Mouse (Mus musculus) midbrain, embryonic 10.5 days (tissue): ENCODE results near the gene Phgr1. TPM values are rescaled to one million over a fixed set of nuclear protein-coding genes. Genes with fewer than 3 reads are reported as not detected.

ENCODE experiments used
- DNase-seq: peaks from one replicate; pipeline ENCODE4 v3.0.0-alpha.2; 2017; ENCODE audit warnings: low spot score
- H3K27ac ChIP-seq: fragments of 300-500 bp; sonication (generic); replicated peaks from 2 replicates; pipeline ENCODE4 v1.5.1; 2016; ENCODE audit warnings: mild to moderate bottlenecking
- H3K27me3 ChIP-seq: fragments of 300-500 bp; sonication (generic); 2 replicates; pipeline ENCODE4 v1.6.1; 2016; ENCODE audit warnings: low read depth, mild to moderate bottlenecking; ENCODE audit not compliant: poor library complexity, severe bottlenecking
- H3K36me3 ChIP-seq: fragments of 300-500 bp; sonication (generic); 2 replicates; pipeline ENCODE4 v1.6.1; 2016; ENCODE audit warnings: mild to moderate bottlenecking, moderate library complexity
- H3K4me1 ChIP-seq: fragments of 300-500 bp; sonication (generic); 2 replicates; pipeline ENCODE4 v1.6.1; 2016
- H3K4me3 ChIP-seq: fragments of 300-500 bp; sonication (generic); 2 replicates; pipeline ENCODE4 v1.5.1; 2016; ENCODE audit warnings: mild to moderate bottlenecking, moderate library complexity
- H3K9me3 ChIP-seq: fragments of 300-500 bp; sonication (generic); replicated peaks from 2 replicates; pipeline ENCODE4 v1.6.1; 2016; ENCODE audit warnings: mild to moderate bottlenecking
- WGBS: fragments of 180-500 bp; shearing (Covaris S2); methylation state at CpG from one replicate; pipeline ENCODE4 v1.1.7; 2016; 5-methylcytosine and 5-hydroxymethylcytosine counted together
- polyA plus RNA-seq: library from polyadenylated mRNA; unstranded; fragments of >200 nt; fragmentation: Nextera tagmentation; extraction: Ambion mirVana; gene quantifications from 2 replicates; pipeline ENCODE4 v1.2.1, GENCODE M21; 2016

Phgr1 gene
- not detected in 2 replicates for polyA plus RNA-seq

DNA sequence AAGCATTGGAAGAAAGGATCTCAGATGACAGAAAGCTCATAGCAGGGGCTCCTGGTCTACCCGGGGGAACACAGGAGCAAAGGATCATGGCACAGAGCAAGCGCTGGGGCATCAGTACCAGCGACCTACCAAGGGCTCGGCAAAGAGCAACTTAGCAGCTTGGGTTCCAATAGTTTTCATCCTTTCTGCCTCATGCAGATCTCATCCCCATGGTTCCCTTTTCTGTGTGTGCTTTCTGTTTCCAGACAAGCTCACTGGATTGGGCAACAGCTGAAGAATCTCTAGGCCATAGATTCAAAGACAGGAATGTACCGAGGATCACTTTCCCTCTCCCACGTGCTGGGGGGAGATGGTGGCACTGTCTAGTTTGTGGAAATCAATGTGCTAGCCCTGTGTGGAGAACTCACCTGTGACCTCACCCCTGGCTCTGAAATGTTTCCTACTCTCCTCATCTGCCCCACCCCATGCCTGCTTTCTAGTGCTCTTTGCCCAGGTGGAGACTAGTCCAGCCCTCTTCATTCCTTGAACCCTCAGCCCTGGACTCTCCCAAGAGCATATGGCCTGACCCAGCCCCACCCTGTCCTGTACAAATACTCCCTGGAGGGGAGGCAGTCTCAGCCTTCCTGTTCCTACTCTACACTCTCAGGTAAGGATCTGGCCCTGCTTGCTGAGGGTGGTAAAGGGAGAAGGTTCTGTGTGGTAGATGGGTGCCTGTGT, at the start of gene Phgr1:
Phgr1 (plus strand) TSS at position 612 of the 717 bp plus-strand sequence.
- Histone ChIP-seq H3K27ac (no peak within 1 kb of the TSS), H3K4me3 (no peak within 1 kb of the TSS), H3K4me1 (no peaks in the 10 kb centered on the region), H3K9me3 (no peaks in the 10 kb centered on the region), H3K27me3 (no peaks in the 10 kb centered on the region; the same call in 1 of the 2 replicates), H3K36me3 (no peaks in the 10 kb centered on the region)
- DNase-seq, result no peak
- 85% methylated on average over 6 of the region's 6 CpGs for WGBS

DNA sequence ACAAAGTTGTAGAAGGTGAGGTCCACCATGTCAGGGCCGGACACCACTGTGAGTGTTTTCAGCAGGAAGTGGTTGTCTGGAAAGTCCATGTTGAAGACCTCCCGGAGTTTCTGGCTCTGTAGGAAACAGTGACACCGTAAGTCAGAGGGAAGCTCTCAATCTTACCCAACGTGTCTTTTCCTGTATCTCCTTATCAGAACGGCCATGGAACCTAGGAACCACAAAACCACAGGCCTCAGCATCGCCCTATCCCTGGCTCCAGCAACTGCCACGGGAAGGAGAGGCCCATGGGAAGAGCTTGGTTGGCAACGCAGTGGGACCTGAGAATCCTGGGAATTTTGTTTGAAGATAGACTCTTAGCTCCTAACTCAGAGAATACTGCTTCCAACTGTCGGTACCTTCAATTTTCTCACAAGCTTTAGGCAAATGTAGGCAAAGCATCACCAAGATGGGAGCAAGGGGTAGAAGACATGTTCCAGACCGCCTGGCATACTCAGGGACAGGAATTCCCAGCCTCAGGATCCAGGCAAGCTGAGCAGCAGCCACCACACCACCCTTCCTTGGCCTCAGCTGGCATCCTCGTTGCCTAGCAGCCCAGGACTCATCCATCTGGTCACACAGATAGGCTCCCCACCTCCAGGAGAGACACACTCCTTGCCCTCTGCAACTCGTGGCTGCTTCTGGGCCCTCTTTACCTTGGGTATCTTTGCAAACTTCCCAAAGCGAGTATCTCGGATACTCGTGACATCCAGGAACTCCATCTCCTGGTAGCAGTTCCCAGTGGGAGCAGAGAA, 48.7 kb upstream of the Phgr1 start:
- Histone ChIP-seq H3K27ac (no peak overlapping the region), H3K36me3 (no peaks in the 10 kb centered on the region), H3K4me1 (peaks cover 11% of the 10 kb centered on the region), H3K4me3 (no peak overlapping the region), H3K27me3 (peaks cover 49% of the 10 kb centered on the region), H3K9me3 (no peaks in the 10 kb centered on the region)
- DNase-seq, result no peak
- 85% methylated on average over 15 of the region's 15 CpGs for WGBS

DNA sequence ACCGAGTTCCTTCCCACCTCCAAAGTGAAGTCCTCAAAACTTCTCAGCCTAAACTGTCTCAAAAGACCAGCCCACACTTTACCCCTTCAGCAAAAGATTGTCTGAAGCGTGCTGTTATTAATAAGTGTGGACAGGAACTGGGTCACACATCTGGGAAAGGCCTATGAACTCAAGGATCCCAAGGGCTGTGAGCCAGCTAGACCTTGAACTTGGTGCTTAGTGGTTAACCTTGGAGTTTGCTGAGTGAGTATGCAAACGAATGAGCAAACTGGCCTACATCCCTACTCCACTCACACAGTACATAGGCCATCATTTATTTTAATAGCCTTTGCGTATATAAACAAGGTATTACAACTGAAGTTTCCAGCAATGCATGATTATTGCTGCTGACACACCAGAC, 47.1 kb upstream of the Phgr1 start:
- no peak overlapping the region for H3K4me3 ChIP-seq
- H3K27me3 ChIP-seq, result peaks cover 56% of the 10 kb centered on the region
- 92% methylated on average over 4 of the region's 4 CpGs for WGBS
- H3K27ac ChIP-seq, result no peak overlapping the region
- no peaks in the 10 kb centered on the region for H3K36me3 ChIP-seq
- peaks cover 12% of the 10 kb centered on the region for H3K4me1 ChIP-seq
- no peaks in the 10 kb centered on the region for H3K9me3 ChIP-seq
- DNase-seq, result no peak

DNA sequence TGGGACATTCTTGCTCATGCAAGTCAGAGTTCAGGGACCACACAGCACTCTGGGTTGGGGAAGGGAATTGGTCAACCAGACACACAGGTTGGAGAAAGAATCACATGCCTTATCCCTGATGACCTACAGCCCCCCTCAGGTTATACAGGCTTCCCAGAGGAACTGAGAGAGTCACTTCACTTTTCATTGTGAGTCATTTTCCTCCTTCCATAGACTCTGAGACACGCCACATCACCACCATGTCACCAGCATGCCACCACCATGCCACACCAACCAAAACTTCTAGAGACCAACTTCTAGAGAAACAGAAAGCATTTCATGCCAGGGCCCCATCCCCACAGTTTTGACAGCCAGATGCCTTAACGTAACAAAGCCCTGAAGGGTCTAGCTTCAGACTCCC, 45.7 kb upstream of the Phgr1 start:
- Histone ChIP-seq H3K9me3 (no peaks in the 10 kb centered on the region), H3K4me1 (peaks cover 15% of the 10 kb centered on the region), H3K4me3 (no peak overlapping the region), H3K27me3 (peaks cover 67% of the 10 kb centered on the region), H3K36me3 (no peaks in the 10 kb centered on the region), H3K27ac (no peak overlapping the region)
- DNase-seq, result no peak
- 81% methylated on average over 2 of the region's 2 CpGs for WGBS

GRCm38 (mm10) chr2:118727911-118728310, 44.7 kb upstream of the Phgr1 start:
- Histone ChIP-seq H3K27me3 (peaks cover 68% of the 10 kb centered on the region), H3K9me3 (no peaks in the 10 kb centered on the region), H3K4me3 (no peak overlapping the region), H3K27ac (no peak overlapping the region), H3K36me3 (no peaks in the 10 kb centered on the region), H3K4me1 (peaks cover 13% of the 10 kb centered on the region)
- no peak for DNase-seq
- 25% methylated on average over 9 of the region's 9 CpGs for WGBS

GRCm38 (mm10) chr2:118728337-118728736, 44.2 kb upstream of the Phgr1 start, which contains the start of gene Plcb2:
Plcb2 (minus strand) TSS chr2:118728438.
- Histone ChIP-seq H3K36me3 (no peaks in the 10 kb centered on the region), H3K27ac (no peak within 1 kb of the TSS), H3K4me1 (peaks cover 12% of the 10 kb centered on the region), H3K9me3 (no peaks in the 10 kb centered on the region), H3K27me3 (peaks cover 66% of the 10 kb centered on the region), H3K4me3 (no peak within 1 kb of the TSS)
- no peak for DNase-seq
- 17% methylated on average over 6 of the region's 7 CpGs for WGBS

GRCm38 (mm10) chr2:118729194-118729593, 43.4 kb upstream of the Phgr1 start:
- no peak for DNase-seq
- H3K4me1 ChIP-seq, result peaks cover 12% of the 10 kb centered on the region
- no peak overlapping the region for H3K4me3 ChIP-seq
- no peak overlapping the region for H3K27ac ChIP-seq
- WGBS, result 45% methylated on average over 4 of the region's 4 CpGs
- no peaks in the 10 kb centered on the region for H3K9me3 ChIP-seq
- peaks cover 68% of the 10 kb centered on the region for H3K27me3 ChIP-seq
- no peaks in the 10 kb centered on the region for H3K36me3 ChIP-seq

DNA sequence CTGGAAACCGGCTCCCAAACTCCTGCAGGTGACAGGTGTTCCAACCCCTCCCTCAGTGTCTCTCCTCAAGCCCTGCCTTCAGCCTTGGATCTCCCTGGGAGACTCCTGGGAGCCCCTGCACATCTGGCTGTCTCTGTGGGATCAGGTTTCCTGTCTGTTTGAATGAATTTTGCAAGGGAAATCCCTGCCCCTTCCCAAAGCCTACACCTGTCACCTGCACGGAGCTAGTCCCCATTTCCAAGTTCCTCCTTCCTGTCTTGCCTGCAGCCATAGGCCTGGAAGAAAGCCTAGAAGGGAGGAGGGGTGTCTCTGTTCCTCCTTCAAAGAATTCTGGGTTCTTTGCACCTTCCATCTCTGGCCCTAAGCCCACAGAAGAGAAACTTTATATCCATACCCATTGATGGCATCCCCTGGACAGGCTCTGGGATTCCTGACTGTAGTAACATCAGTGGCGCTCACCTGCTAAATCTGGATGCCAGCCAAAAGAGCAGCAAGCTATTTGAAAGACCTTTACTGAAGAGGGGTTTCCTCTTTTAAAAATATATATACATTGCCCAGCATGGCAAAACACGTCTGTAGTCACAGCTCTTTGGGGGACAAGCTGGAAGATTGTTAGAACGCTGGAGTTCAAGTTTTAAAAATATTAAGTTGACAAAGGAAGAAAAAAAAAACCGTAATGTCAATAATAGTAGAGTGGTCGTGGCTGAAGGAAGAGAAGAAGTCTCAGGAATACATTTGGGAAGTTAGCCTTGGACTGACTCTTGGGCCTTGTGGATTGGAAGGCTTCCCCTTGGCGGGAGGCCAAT, 42.5 kb upstream of the Phgr1 start:
- Histone ChIP-seq H3K4me1 (peaks cover 12% of the 10 kb centered on the region), H3K27me3 (peaks cover 68% of the 10 kb centered on the region), H3K27ac (no peak overlapping the region), H3K9me3 (no peaks in the 10 kb centered on the region), H3K4me3 (no peak overlapping the region), H3K36me3 (no peaks in the 10 kb centered on the region)
- 28% methylated on average over 8 of the region's 8 CpGs for WGBS
- DNase-seq, result no peak

DNA sequence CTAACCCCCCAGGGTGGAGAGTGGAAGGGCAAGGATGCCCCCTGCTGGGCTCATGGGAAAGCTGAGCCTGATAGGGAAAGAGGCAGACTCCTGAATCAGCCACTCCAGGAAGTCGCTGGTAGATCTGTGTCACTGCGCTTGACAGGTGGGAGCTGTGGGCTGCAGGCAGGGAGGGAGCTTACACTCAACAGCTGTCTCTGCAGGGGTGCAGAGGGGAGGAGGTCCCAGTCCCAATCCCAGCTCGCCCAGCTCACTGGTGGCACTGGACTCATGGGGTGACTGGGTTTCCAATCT, 42.0 kb upstream of the Phgr1 start:
- Histone ChIP-seq H3K4me3 (no peak overlapping the region), H3K9me3 (no peaks in the 10 kb centered on the region), H3K27me3 (peaks cover 68% of the 10 kb centered on the region), H3K4me1 (peaks cover 12% of the 10 kb centered on the region), H3K36me3 (no peaks in the 10 kb centered on the region), H3K27ac (no peak overlapping the region)
- DNase-seq, result no peak
- WGBS, result 3% methylated on average over 3 of the region's 3 CpGs

DNA sequence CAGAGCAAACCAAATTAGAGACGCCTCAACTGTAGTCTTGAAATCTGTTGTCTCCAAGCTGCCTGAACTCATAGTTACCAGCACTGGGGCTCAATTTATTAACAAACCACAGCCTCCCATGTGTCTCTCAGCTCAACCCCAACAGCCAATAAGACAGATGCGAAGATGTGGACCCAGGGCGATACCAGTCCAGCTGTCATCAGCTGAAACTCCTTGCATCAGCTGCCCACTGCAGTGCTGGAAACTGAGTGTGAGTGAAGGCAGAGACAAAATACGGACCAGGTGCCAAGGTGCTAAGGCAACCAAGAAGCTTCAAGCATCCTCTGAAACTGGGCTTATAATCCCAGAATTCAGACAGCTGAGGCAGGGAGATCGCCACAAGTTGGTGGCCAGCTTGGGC, 40.6 kb upstream of the Phgr1 start:
- H3K27ac ChIP-seq, result no peak overlapping the region
- H3K36me3 ChIP-seq, result no peaks in the 10 kb centered on the region
- DNase-seq, result no peak
- peaks cover 57% of the 10 kb centered on the region for H3K27me3 ChIP-seq
- no peaks in the 10 kb centered on the region for H3K9me3 ChIP-seq
- no peak overlapping the region for H3K4me3 ChIP-seq
- H3K4me1 ChIP-seq, result peaks cover 12% of the 10 kb centered on the region
- WGBS, result 82% methylated on average over 5 of the region's 5 CpGs

GRCm38 (mm10) chr2:118733341-118733740, 39.2 kb upstream of the Phgr1 start:
- WGBS, result 66% methylated on average over 5 of the region's 5 CpGs
- no peaks in the 10 kb centered on the region for H3K9me3 ChIP-seq
- peaks cover 43% of the 10 kb centered on the region for H3K27me3 ChIP-seq
- peaks cover 8% of the 10 kb centered on the region for H3K4me1 ChIP-seq
- H3K36me3 ChIP-seq, result no peaks in the 10 kb centered on the region
- no peak overlapping the region for H3K4me3 ChIP-seq
- DNase-seq, result no peak
- no peak overlapping the region for H3K27ac ChIP-seq

GRCm38 (mm10) chr2:118740341-118740740, 32.2 kb upstream of the Phgr1 start:
- H3K36me3 ChIP-seq, result no peaks in the 10 kb centered on the region
- H3K27ac ChIP-seq, result no peak overlapping the region
- H3K4me1 ChIP-seq, result peaks cover 10% of the 10 kb centered on the region
- no peaks in the 10 kb centered on the region for H3K9me3 ChIP-seq
- H3K4me3 ChIP-seq, result no peak overlapping the region
- 74% methylated on average over 3 of the region's 3 CpGs for WGBS
- no peak for DNase-seq
- H3K27me3 ChIP-seq, result peaks cover 34% of the 10 kb centered on the region
